Mouse (Mus musculus): Measurements from ENCODE around the gene Cmas. TPM values are rescaled to one million over a fixed set of nuclear protein-coding genes. Genes with fewer than 3 reads are reported as not detected.
A peak's percentile ranks its signal among the peaks of the same experiment; 100 is the strongest.

Gene Cmas
- polyA plus RNA-seq, 1 experiment from 2014 or later, result 181 TPM

GRCm38 (mm10) chr6:142809373-142810098 is 53.0 kb downstream of the Cmas start:
- H3K4me1 ChIP-seq (ENCODE audit: control insufficient read depth, insufficient read depth, low read length), result no peaks in the 10 kb centered on the region
- H3K27me3 ChIP-seq (ENCODE audit: control insufficient read depth, insufficient read depth, low read length), result no peaks in the 10 kb centered on the region
- no peaks in the 10 kb centered on the region for H3K9me3 ChIP-seq (ENCODE audit: control insufficient read depth, low read length)
- no peak overlapping the region for H3K9ac ChIP-seq (replicated peaks; ENCODE audit: low read depth, low read length)
- 46% methylated on average over 6 of the region's 6 CpGs for WGBS
- no peaks in the 10 kb centered on the region for H3K36me3 ChIP-seq (ENCODE audit: control insufficient read depth, insufficient read depth, low read length)
- no peak overlapping the region for H3K27ac ChIP-seq (ENCODE audit: low read depth, low read length)
- H3K4me3 ChIP-seq (ENCODE audit: low read depth, low read length), result no peak overlapping the region
- no peak for ATAC-seq (ENCODE audit: low read depth)
- no peak overlapping the region for H3K4me2 ChIP-seq (ENCODE audit: low read depth, low read length)

- no peak overlapping the region for H3K27ac ChIP-seq (ENCODE audit: low read depth, low read length)
- no peak overlapping the region for H3K4me2 ChIP-seq (ENCODE audit: low read depth, low read length)
- H3K4me3 ChIP-seq (ENCODE audit: low read depth, low read length), result no peak overlapping the region
- no peaks in the 10 kb centered on the region for H3K27me3 ChIP-seq (ENCODE audit: control insufficient read depth, insufficient read depth, low read length)
- 78% methylated on average over 6 of the region's 6 CpGs for WGBS
- ATAC-seq (ENCODE audit: low read depth), result no peak
- no peak overlapping the region for H3K9ac ChIP-seq (replicated peaks; ENCODE audit: low read depth, low read length)
- no peaks in the 10 kb centered on the region for H3K36me3 ChIP-seq (ENCODE audit: control insufficient read depth, insufficient read depth, low read length)
- no peaks in the 10 kb centered on the region for H3K9me3 ChIP-seq (ENCODE audit: control insufficient read depth, low read length)
- no peaks in the 10 kb centered on the region for H3K4me1 ChIP-seq (ENCODE audit: control insufficient read depth, insufficient read depth, low read length)
Observed at GRCm38 (mm10) chr6:142810239-142810638, 53.8 kb downstream of the Cmas start.

- H3K27ac ChIP-seq (ENCODE audit: low read depth, low read length), result no peak overlapping the region
- no peak for ATAC-seq (ENCODE audit: low read depth)
- H3K4me3 ChIP-seq (ENCODE audit: low read depth, low read length), result no peak overlapping the region
- no peak overlapping the region for H3K9ac ChIP-seq (replicated peaks; ENCODE audit: low read depth, low read length)
- H3K27me3 ChIP-seq (ENCODE audit: control insufficient read depth, insufficient read depth, low read length), result no peaks in the 10 kb centered on the region
- H3K4me2 ChIP-seq (ENCODE audit: low read depth, low read length), result no peak overlapping the region
- H3K9me3 ChIP-seq (ENCODE audit: control insufficient read depth, low read length), result no peaks in the 10 kb centered on the region
- H3K4me1 ChIP-seq (ENCODE audit: control insufficient read depth, insufficient read depth, low read length), result no peaks in the 10 kb centered on the region
- no peaks in the 10 kb centered on the region for H3K36me3 ChIP-seq (ENCODE audit: control insufficient read depth, insufficient read depth, low read length)
- WGBS, result 55% methylated on average over 5 of the region's 5 CpGs
Observed at GRCm38 (mm10) chr6:142812969-142813368, 56.5 kb downstream of the Cmas start.

GRCm38 (mm10) chr6:142814011-142814410 is 57.5 kb downstream of the Cmas start:
- Histone ChIP-seq H3K27ac (ENCODE audit: low read depth, low read length) (no peak overlapping the region), H3K9ac (replicated peaks; ENCODE audit: low read depth, low read length) (no peak overlapping the region), H3K4me2 (ENCODE audit: low read depth, low read length) (no peak overlapping the region), H3K36me3 (ENCODE audit: control insufficient read depth, insufficient read depth, low read length) (no peaks in the 10 kb centered on the region), H3K4me1 (ENCODE audit: control insufficient read depth, insufficient read depth, low read length) (no peaks in the 10 kb centered on the region), H3K4me3 (ENCODE audit: low read depth, low read length) (no peak overlapping the region), H3K9me3 (ENCODE audit: control insufficient read depth, low read length) (no peaks in the 10 kb centered on the region), H3K27me3 (ENCODE audit: control insufficient read depth, insufficient read depth, low read length) (no peaks in the 10 kb centered on the region)
- 64% methylated on average over 10 of the region's 10 CpGs for WGBS
- ATAC-seq (ENCODE audit: low read depth), result peak; percentile 49

GRCm38 (mm10) chr6:142814495-142814921 is 58.0 kb downstream of the Cmas start:
- Histone ChIP-seq H3K4me1 (ENCODE audit: control insufficient read depth, insufficient read depth, low read length) (no peaks in the 10 kb centered on the region), H3K36me3 (ENCODE audit: control insufficient read depth, insufficient read depth, low read length) (no peaks in the 10 kb centered on the region), H3K4me2 (ENCODE audit: low read depth, low read length) (peak overlapping the region; percentile 42), H3K27me3 (ENCODE audit: control insufficient read depth, insufficient read depth, low read length) (no peaks in the 10 kb centered on the region), H3K27ac (ENCODE audit: low read depth, low read length) (no peak overlapping the region), H3K9me3 (ENCODE audit: control insufficient read depth, low read length) (no peaks in the 10 kb centered on the region), H3K9ac (replicated peaks; ENCODE audit: low read depth, low read length) (no peak overlapping the region), H3K4me3 (ENCODE audit: low read depth, low read length) (0 out of 2 replicates have a peak overlapping the region, but pooled peaks have one; percentile 1)
- peak; percentile 47; the same call in 1 of the 2 replicates for ATAC-seq (ENCODE audit: low read depth)
- 5% methylated on average over 15 of the region's 15 CpGs for WGBS

GRCm38 (mm10) chr6:142815513-142815912 is 59.0 kb downstream of the Cmas start:
- WGBS, result 76% methylated on average over 3 of the region's 3 CpGs
- ATAC-seq (ENCODE audit: low read depth), result peak; percentile 18; the same call in 1 of the 2 replicates

GRCm38 (mm10) chr6:142818306-142818705 is 61.8 kb downstream of the Cmas start:
- Histone ChIP-seq H3K4me1 (ENCODE audit: control insufficient read depth, insufficient read depth, low read length) (no peaks in the 10 kb centered on the region), H3K4me3 (ENCODE audit: low read depth, low read length) (no peak overlapping the region), H3K4me2 (ENCODE audit: low read depth, low read length) (no peak overlapping the region), H3K36me3 (ENCODE audit: control insufficient read depth, insufficient read depth, low read length) (no peaks in the 10 kb centered on the region), H3K9ac (replicated peaks; ENCODE audit: low read depth, low read length) (no peak overlapping the region), H3K9me3 (ENCODE audit: control insufficient read depth, low read length) (no peaks in the 10 kb centered on the region), H3K27me3 (ENCODE audit: control insufficient read depth, insufficient read depth, low read length) (no peaks in the 10 kb centered on the region), H3K27ac (ENCODE audit: low read depth, low read length) (no peak overlapping the region)
- WGBS, result 97% methylated on average over 10 of the region's 10 CpGs
- ATAC-seq (ENCODE audit: low read depth), result no peak

More at GRCm38 (mm10) chr6:142815513-142815912, 59.0 kb downstream of the Cmas start:
- Histone ChIP-seq H3K9me3 (ENCODE audit: control insufficient read depth, low read length) (no peaks in the 10 kb centered on the region), H3K27ac (ENCODE audit: low read depth, low read length) (no peak overlapping the region), H3K27me3 (ENCODE audit: control insufficient read depth, insufficient read depth, low read length) (no peaks in the 10 kb centered on the region), H3K4me1 (ENCODE audit: control insufficient read depth, insufficient read depth, low read length) (no peaks in the 10 kb centered on the region), H3K4me2 (ENCODE audit: low read depth, low read length) (no peak overlapping the region), H3K9ac (replicated peaks; ENCODE audit: low read depth, low read length) (no peak overlapping the region), H3K36me3 (ENCODE audit: control insufficient read depth, insufficient read depth, low read length) (no peaks in the 10 kb centered on the region), H3K4me3 (ENCODE audit: low read depth, low read length) (no peak overlapping the region)

- no peak for ATAC-seq (ENCODE audit: low read depth)
- WGBS, result 49% methylated on average over 5 of the region's 5 CpGs
- no peak overlapping the region for H3K9ac ChIP-seq (replicated peaks; ENCODE audit: low read depth, low read length)
Observed at GRCm38 (mm10) chr6:142823008-142823787, 66.7 kb downstream of the Cmas start.

More at GRCm38 (mm10) chr6:142823008-142823787, 66.7 kb downstream of the Cmas start:
- no peaks in the 10 kb centered on the region for H3K4me1 ChIP-seq (ENCODE audit: control insufficient read depth, insufficient read depth, low read length)
- no peaks in the 10 kb centered on the region for H3K27me3 ChIP-seq (ENCODE audit: control insufficient read depth, insufficient read depth, low read length)
- no peaks in the 10 kb centered on the region for H3K9me3 ChIP-seq (ENCODE audit: control insufficient read depth, low read length)
- H3K4me2 ChIP-seq (ENCODE audit: low read depth, low read length), result no peak overlapping the region
- 0 out of 2 replicates have a peak, but pooled peaks cover 3% of the 10 kb centered on the region for H3K36me3 ChIP-seq (ENCODE audit: control insufficient read depth, insufficient read depth, low read length)
- no peak overlapping the region for H3K27ac ChIP-seq (ENCODE audit: low read depth, low read length)
- no peak overlapping the region for H3K4me3 ChIP-seq (ENCODE audit: low read depth, low read length)

All from neural tube, embryonic 14.5 days (tissue).